Mouse (Mus musculus) thymus, adult 2 months (tissue): ENCODE results near the gene Pds5a.
"Not testable (repeated sequence)": the region's sequence is repeated elsewhere in the genome, so short reads cannot be mapped to it uniquely, and the experiment has no call there.

Experiments used
- CTCF ChIP-seq: fragments of 200-500 bp; IDR thresholded peaks from 2 replicates; pipeline ENCODE4 v1.5.1; 2012; ENCODE audit warnings: mild to moderate bottlenecking, control low read depth, low read length, moderate library complexity, borderline replicate concordance; ENCODE audit not compliant: control insufficient read depth, poor library complexity, insufficient read depth; ENCODE audit errors: extremely low read depth
- POLR2A ChIP-seq: fragments of 200-500 bp; IDR thresholded peaks from 2 replicates; pipeline ENCODE4 v1.6.1; 2012; ENCODE audit warnings: mild to moderate bottlenecking, low read length, control low read depth, moderate library complexity; ENCODE audit not compliant: control insufficient read depth, poor library complexity, insufficient read depth; ENCODE audit errors: extremely low read depth

DNA sequence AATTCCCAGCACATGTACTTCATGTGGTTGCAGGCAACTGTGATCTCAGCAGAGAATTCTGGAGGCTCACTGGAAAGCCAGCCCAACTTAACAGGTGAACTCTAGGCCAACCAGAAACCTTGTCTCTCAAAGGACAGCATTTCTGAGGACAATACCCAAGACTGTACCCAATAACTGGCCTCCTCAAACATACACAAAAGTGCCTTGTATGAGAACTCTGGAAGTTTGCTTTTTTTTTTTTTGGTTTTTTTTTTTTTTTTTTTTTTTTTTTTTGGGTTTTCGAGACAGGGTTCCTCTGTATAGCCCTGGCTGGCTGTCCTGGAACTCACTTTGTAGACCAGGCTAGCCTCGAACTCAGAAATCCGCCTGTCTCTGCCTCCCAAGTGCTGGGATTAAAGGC is 4.0 kb downstream of the Pds5a start:
- TF ChIP-seq CTCF, POLR2A: not testable (repeated sequence)
